Mouse (Mus musculus) stomach, postnatal 0 days (tissue): ENCODE data around the gene Tnfaip6.

Source experiments
- CTCF ChIP-seq: IDR thresholded peaks from 2 replicates; pipeline ENCODE4 v1.5.1; 2016; ENCODE audit warnings: antibody characterized with exemption, low read depth, mild to moderate bottlenecking, moderate library complexity
- EP300 ChIP-seq: optimal IDR thresholded peaks from 2 replicates; pipeline ENCODE3; 2016; ENCODE audit warnings: antibody characterized with exemption

DNA sequence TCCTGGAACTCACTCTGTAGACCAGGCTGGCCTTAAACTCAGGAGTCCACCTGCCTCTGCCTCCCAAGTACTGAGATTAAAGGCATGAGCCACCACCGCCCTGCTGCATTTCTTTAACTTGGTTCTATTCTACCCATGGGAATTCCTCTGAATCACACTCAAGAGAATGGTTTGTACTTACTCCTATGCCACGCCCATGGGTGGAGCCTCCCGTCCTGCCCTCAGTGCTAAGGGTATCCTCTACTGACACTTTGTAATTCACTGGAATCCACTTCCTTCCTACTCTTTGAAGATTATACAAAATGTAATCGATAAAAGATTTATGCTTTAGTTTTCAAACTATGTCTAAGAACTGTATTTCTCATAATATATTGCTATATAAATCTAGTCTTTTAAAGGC, 6.3 kb upstream of the Tnfaip6 start:
- TF ChIP-seq CTCF (no peak), EP300 (no peak)
